Mouse (Mus musculus): Measurements from ENCODE around the gene Copz2. TPM values are rescaled to one million over a fixed set of nuclear protein-coding genes. Genes with fewer than 3 reads are reported as not detected.

Copz2 gene
- polyA plus RNA-seq, 1 experiment from 2014 or later = 25.6 TPM

- H3K4me3 ChIP-seq = peak overlapping the region; percentile 0; the same call in 1 of the 2 replicates
- peaks cover 95% of the 10 kb centered on the region for H3K4me1 ChIP-seq
- peak overlapping the region; percentile 91 for H3K27ac ChIP-seq
- H3K27me3 ChIP-seq (ENCODE audit: poor library complexity, severe bottlenecking) = no peaks in the 10 kb centered on the region
- peaks cover 25% of the 10 kb centered on the region for H3K36me3 ChIP-seq (replicated peaks)
- H3K9me3 ChIP-seq = no peaks in the 10 kb centered on the region
- DNase-seq (ENCODE audit: extremely low spot score, low spot score) = peak; percentile 83
- 10% methylated on average over 16 of the region's 16 CpGs for WGBS
Observed at GRCm38 (mm10) chr11:96902639-96903635, 53.3 kb downstream of the Copz2 start.

DNA sequence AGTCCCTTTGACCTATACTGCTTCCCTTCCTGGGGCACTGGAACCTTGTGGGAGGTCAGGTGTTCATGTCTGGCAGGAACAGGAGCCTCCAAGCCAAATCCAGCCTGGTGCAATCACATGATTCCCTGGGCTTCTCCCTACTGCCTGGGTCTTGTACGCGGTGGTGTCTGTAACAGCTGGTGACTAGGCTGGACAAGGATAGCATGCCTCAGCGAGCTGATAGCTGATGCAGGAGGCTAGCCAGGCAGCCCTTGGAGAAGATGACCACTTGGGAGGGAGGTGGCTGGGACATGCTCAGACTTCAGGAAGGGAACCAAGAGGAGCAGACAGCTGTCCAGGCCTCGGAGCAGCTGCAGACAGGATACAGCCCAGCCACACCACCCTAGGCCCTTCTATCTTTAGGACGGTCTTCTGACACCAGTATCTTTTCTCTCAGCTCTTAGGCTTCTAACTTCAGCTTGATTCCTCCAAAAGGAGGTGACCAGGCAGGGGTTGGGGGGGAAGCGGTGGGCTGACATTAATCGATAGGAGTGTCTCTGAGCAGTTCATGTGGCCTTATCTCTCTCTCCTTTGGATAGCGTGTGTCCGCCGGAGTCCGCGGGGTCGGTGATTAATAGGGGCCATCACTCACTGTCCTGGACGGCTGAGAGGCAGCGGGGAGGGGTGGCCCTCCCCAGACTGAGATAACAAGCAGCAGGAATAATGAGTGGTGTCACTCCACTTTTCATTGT lies 56.9 kb downstream of the Copz2 start:
- H3K27ac ChIP-seq = peak overlapping the region; percentile 86
- H3K27me3 ChIP-seq (ENCODE audit: poor library complexity, severe bottlenecking) = no peaks in the 10 kb centered on the region
- peaks cover 87% of the 10 kb centered on the region for H3K4me1 ChIP-seq
- no peak overlapping the region for H3K4me3 ChIP-seq
- H3K36me3 ChIP-seq (replicated peaks) = peaks cover 59% of the 10 kb centered on the region
- DNase-seq (ENCODE audit: extremely low spot score, low spot score) = no peak
- no peaks in the 10 kb centered on the region for H3K9me3 ChIP-seq
- WGBS = 80% methylated on average over 15 of the region's 15 CpGs

DNA sequence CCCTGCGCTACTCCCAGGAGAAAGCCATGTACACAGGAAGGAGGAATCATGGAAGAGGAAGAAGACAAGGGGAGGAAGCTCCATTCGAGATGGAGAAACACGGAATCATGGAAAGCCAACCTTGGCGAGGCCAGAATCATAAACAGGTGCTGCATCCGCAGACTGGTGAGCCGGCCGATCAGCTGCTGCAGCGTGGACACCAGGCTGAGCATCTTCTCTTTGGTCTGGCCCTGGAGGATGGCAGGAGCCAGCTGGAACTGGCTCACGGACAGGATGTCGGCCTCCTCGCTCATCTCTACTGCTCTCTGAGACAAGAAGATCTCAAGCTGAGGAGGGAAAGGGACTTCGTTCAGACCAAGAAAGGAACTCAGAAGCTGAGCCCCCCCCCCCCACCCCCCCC lies 58.9 kb downstream of the Copz2 start:
- H3K4me3 ChIP-seq = no peak overlapping the region
- WGBS = 92% methylated on average over 12 of the region's 12 CpGs
- peaks cover 79% of the 10 kb centered on the region for H3K36me3 ChIP-seq (replicated peaks)
- H3K9me3 ChIP-seq = no peaks in the 10 kb centered on the region
- peaks cover 67% of the 10 kb centered on the region for H3K4me1 ChIP-seq
- no peaks in the 10 kb centered on the region for H3K27me3 ChIP-seq (ENCODE audit: poor library complexity, severe bottlenecking)
- no peak for DNase-seq (ENCODE audit: extremely low spot score, low spot score)
- H3K27ac ChIP-seq = peak overlapping the region; percentile 86

DNA sequence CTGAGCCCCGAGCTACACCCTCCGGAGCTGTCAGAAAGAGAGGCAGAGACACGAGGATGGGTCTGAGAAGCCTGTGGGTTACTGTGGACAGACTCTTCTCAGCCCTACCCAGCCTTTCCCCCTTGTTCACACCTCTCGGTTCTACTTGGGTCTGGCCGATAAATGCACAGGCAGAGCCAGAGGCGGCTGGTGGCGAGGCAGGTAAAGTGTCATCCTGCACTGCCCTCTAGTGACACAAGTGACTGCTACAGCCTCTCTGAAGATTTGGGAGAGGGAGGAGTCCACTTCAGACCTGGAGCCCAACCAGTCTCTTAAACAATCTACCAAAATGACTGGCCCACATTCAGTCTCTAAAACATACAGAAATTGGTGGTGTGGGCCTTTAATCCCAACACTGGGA lies 60.3 kb downstream of the Copz2 start:
- H3K4me1 ChIP-seq = peaks cover 60% of the 10 kb centered on the region
- peak overlapping the region; percentile 86 for H3K27ac ChIP-seq
- WGBS = 28% methylated on average over 7 of the region's 7 CpGs

More for the DNA sequence above, 60.3 kb downstream of the Copz2 start:
- peak; percentile 83 for DNase-seq (ENCODE audit: extremely low spot score, low spot score)
- Histone ChIP-seq H3K9me3 (no peaks in the 10 kb centered on the region), H3K27me3 (ENCODE audit: poor library complexity, severe bottlenecking) (no peaks in the 10 kb centered on the region), H3K4me3 (peak overlapping the region; percentile 3; the same call in 1 of the 2 replicates), H3K36me3 (replicated peaks) (peaks cover 81% of the 10 kb centered on the region)

MicroRNA genes within 50 kb of the gene (microRNA counts, 519-probe panel; counts per million panel counts)
- 4,980 counts per million, percentile 84 among the panel's probes with 10 or more counts for microRNA mmu-miR-152

Small RNAs within 50 kb of the gene (microRNA-seq; reads per million reads assigned to microRNA genes)
- gene Mir152 = 63.2 reads per million, percentile 44 among the genes with 10 or more reads in this experiment

Other genes starting within 250 kb of the Copz2 start
- gene Snx11, start 72.3 kb upstream of the Copz2 start, polyA plus RNA-seq (2016; fragmentation: Nextera tagmentation; extraction: Ambion mirVana) = 25.7 and 27.5 TPM in 2 replicates
- gene Cbx1, start 60.7 kb upstream of the Copz2 start, polyA plus RNA-seq (2016; fragmentation: Nextera tagmentation; extraction: Ambion mirVana) = 188 and 202 TPM in 2 replicates
- gene Nfe2l1, start 19.9 kb upstream of the Copz2 start, polyA plus RNA-seq (2016; fragmentation: Nextera tagmentation; extraction: Ambion mirVana) = 64.7 and 66.0 TPM in 2 replicates
- gene Cdk5rap3, start 66.6 kb downstream of the Copz2 start, polyA plus RNA-seq (2016; fragmentation: Nextera tagmentation; extraction: Ambion mirVana) = 107 and 111 TPM in 2 replicates
- 0.36 and 0.40 TPM in 2 replicates for gene Prr15l, start 78.2 kb downstream of the Copz2 start, polyA plus RNA-seq (2016; fragmentation: Nextera tagmentation; extraction: Ambion mirVana)
- 36.8 and 40.7 TPM in 2 replicates for gene Pnpo, start 94.1 kb downstream of the Copz2 start, polyA plus RNA-seq (2016; fragmentation: Nextera tagmentation; extraction: Ambion mirVana)
- gene Sp2, start 133.1 kb downstream of the Copz2 start, polyA plus RNA-seq (2016; fragmentation: Nextera tagmentation; extraction: Ambion mirVana) = 29.7 and 30.9 TPM in 2 replicates
- 1.8 and 2.1 TPM in 2 replicates for gene Sp6, start 163.5 kb downstream of the Copz2 start, polyA plus RNA-seq (2016; fragmentation: Nextera tagmentation; extraction: Ambion mirVana)
- 44.1 and 44.6 TPM in 2 replicates for gene Scrn2, start 180.1 kb downstream of the Copz2 start, polyA plus RNA-seq (2016; fragmentation: Nextera tagmentation; extraction: Ambion mirVana)
- 2.6 and 2.7 TPM in 2 replicates for gene Lrrc46, start 191.5 kb downstream of the Copz2 start, polyA plus RNA-seq (2016; fragmentation: Nextera tagmentation; extraction: Ambion mirVana)
- gene Mrpl10, start 191.7 kb downstream of the Copz2 start, polyA plus RNA-seq (2016; fragmentation: Nextera tagmentation; extraction: Ambion mirVana) = 84.6 and 88.3 TPM in 2 replicates
- 8.4 and 8.9 TPM in 2 replicates for gene Osbpl7, start 200.8 kb downstream of the Copz2 start, polyA plus RNA-seq (2016; fragmentation: Nextera tagmentation; extraction: Ambion mirVana)